Mouse (Mus musculus) liver, embryonic 13.5 days (tissue): ENCODE results near the gene Katna1. TPM values are rescaled to one million over a fixed set of nuclear protein-coding genes. Genes with fewer than 3 reads are reported as not detected.

ENCODE experiments used
- polyA plus RNA-seq: library from polyadenylated mRNA; unstranded; fragments of >200 nt; fragmentation: Nextera tagmentation; extraction: Ambion mirVana; gene quantifications from 2 replicates; pipeline ENCODE4 v1.2.1, GENCODE M21; 2015

Gene Katna1
- polyA plus RNA-seq, 1 experiment from 2014 or later, result 33.9 TPM

Other genes with a start within 250 kb of the Katna1 start
- gene Lrp11, start 136.2 kb upstream of the Katna1 start, polyA plus RNA-seq, result 0.48 and 0.52 TPM in 2 replicates
- gene Nup43, start 58.5 kb upstream of the Katna1 start, polyA plus RNA-seq, result 39.0 and 44.7 TPM in 2 replicates
- gene Pcmt1, start 44.9 kb upstream of the Katna1 start, polyA plus RNA-seq, result 112 and 121 TPM in 2 replicates
- 2.2 and 2.6 TPM in 2 replicates for gene Lats1, start 44.8 kb upstream of the Katna1 start, polyA plus RNA-seq
- gene Ginm1, start 66.8 kb downstream of the Katna1 start, polyA plus RNA-seq, result 31.7 and 36.3 TPM in 2 replicates
- 26.0 and 29.8 TPM in 2 replicates for gene Ppil4, start 66.9 kb downstream of the Katna1 start, polyA plus RNA-seq
- 0.22 and 0.23 TPM in 2 replicates for gene Zc3h12d, start 106.5 kb downstream of the Katna1 start, polyA plus RNA-seq
- gene Tab2, start 230.2 kb downstream of the Katna1 start, polyA plus RNA-seq, result 9.2 TPM in 2 replicates